Mouse (Mus musculus): Measurements from ENCODE around the gene Abca7.

DNA sequence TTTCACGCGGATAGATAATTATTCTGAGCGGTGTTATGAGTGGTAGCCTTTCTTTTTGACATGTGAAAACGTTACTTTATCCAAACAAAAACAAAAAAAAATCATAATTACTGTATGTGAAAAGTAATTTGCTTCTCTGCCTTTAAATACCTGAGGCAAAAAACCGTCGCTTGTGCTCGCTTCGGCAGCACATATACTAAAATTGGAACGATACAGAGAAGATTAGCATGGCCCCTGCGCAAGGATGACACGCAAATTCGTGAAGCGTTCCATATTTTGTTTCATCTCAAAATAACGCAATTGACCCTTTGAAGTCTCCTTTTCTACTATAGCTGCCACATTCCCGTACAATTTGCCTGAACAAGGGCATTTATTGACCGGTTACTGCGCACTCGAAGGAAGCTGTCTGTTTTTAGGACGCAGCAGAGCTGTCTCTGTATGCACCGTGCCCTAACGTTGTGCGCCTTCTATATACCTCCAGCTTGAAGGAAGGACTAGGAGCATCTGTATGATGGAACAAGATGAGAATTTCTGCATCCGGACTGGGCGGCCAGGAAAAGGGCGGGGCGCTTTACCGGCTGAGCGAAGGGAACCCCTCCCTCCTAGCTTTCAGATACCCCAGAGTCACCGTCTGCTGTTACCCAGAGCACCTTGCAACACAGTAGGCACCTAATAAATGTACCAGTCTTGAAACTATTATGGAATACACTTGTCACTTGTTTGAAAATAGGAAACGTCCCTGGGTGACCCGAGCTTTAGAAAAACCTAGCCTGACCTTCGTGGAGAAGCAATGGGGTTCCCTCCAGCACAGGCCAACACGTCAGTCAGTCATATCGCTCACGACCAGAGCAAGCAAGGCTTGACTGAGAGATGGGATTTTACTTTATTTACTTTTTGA lies 10.7 kb upstream of the Abca7 start:
- TF ChIP-seq CTCF (IDR thresholded peaks at IDR 0.05; ENCODE audit: borderline replicate concordance, control insufficient read depth, extremely low read depth, insufficient read depth, low read length, poor library complexity) (no peak), POLR2A (IDR thresholded peaks at IDR 0.05; ENCODE audit: control insufficient read depth, extremely low read depth, insufficient read depth, low read length, poor library complexity) (no peak)
